Mouse (Mus musculus) testis, adult 2 months (tissue): Measurements from ENCODE around the gene Ttyh1. TPM values are rescaled to one million over a fixed set of nuclear protein-coding genes. Genes with fewer than 3 reads are reported as not detected.

ENCODE experiments used
- H3K27ac ChIP-seq: fragments of 200-500 bp; 2 replicates; pipeline ENCODE4 v1.5.1; 2012; ENCODE audit warnings: low read depth, low read length; ENCODE audit not compliant: control insufficient read depth, insufficient read depth
- H3K27me3 ChIP-seq: fragments of 200-500 bp; 2 replicates; pipeline ENCODE4 v1.6.1; 2012; ENCODE audit warnings: mild to moderate bottlenecking, low read length, moderate library complexity; ENCODE audit not compliant: control insufficient read depth, insufficient read depth
- H3K36me3 ChIP-seq: fragments of 200-500 bp; 2 replicates; pipeline ENCODE4 v1.6.1; 2012; ENCODE audit warnings: mild to moderate bottlenecking, low read length; ENCODE audit not compliant: control insufficient read depth, insufficient read depth
- H3K4me1 ChIP-seq: fragments of 200-500 bp; 2 replicates; pipeline ENCODE4 v1.6.1; 2012; ENCODE audit warnings: low read length; ENCODE audit not compliant: control insufficient read depth, insufficient read depth
- H3K4me3 ChIP-seq: fragments of 200-500 bp; 2 replicates; pipeline ENCODE4 v1.5.1; 2012; ENCODE audit warnings: low read depth, mild to moderate bottlenecking, low read length, moderate library complexity, mixed read lengths; ENCODE audit not compliant: control insufficient read depth
- CTCF ChIP-seq: fragments of 200-500 bp; IDR thresholded peaks from 2 replicates; pipeline ENCODE4 v1.5.1; 2012; ENCODE audit warnings: low read depth, mild to moderate bottlenecking, inconsistent platforms, low read length, moderate library complexity; ENCODE audit not compliant: control insufficient read depth, insufficient read depth, insufficient replicate concordance
- POLR2A ChIP-seq: fragments of 200-500 bp; IDR thresholded peaks from 2 replicates; pipeline ENCODE4 v1.6.1; 2012; ENCODE audit warnings: low read depth, mild to moderate bottlenecking, inconsistent platforms, low read length, moderate library complexity; ENCODE audit not compliant: control insufficient read depth
- polyA plus RNA-seq: library from polyadenylated mRNA; depleted of rRNA; stranded (reverse); fragments of >200 nt; gene quantifications from 2 replicates; pipeline ENCODE4 v1.2.3, GENCODE M21; 2012

Ttyh1 gene
- polyA plus RNA-seq, 1 experiment, result 70.0 TPM

DNA sequence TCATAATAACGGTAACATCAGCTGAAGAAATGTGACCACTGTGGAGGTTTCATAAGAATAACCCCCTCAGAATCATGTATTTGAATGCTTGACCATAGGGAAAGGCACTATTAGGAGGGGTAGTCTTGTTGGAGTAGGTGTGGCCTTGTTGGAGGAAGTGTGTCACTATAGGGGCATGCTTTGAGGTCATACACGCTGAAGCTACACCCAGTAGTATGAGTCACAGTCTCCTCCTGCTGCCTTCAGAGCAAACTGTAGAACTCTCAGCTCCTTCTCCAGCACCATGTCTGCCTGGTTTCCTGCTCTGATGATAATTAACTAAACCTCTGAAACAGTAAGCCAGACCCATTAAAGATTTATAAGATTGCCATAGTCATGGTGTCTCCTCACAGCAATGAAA, 20.4 kb upstream of the Ttyh1 start:
- Histone ChIP-seq H3K27me3 (no peaks in the 10 kb centered on the region), H3K4me1 (no peaks in the 10 kb centered on the region), H3K27ac (no peak overlapping the region), H3K4me3 (no peak overlapping the region; the same call in 1 of the 2 replicates), H3K36me3 (no peaks in the 10 kb centered on the region)
- TF ChIP-seq CTCF, result no peak
- TF ChIP-seq POLR2A, result no peak

DNA sequence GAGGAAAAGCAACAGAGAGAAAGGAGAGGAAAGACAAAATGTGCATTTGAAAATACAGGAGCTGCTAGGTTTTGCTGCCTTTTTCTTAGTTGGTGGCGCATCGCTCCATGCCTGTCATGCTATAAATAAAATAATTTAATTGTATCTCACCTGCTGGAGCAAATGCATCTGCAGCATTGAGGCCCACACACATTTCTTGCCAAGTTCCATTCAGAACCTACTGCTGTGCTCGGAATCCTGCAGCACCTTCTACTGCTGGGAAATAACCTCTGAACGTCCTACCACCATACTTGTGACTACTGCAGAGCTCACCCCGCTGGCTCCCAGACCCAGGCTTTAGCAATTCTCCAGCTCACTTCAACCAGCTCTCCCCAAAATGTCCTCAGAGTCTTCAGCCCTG, 18.1 kb upstream of the Ttyh1 start:
- Histone ChIP-seq H3K4me3 (no peak overlapping the region), H3K36me3 (no peaks in the 10 kb centered on the region), H3K27ac (no peak overlapping the region), H3K4me1 (no peaks in the 10 kb centered on the region), H3K27me3 (no peaks in the 10 kb centered on the region)
- TF ChIP-seq POLR2A (no peak), CTCF (no peak)

DNA sequence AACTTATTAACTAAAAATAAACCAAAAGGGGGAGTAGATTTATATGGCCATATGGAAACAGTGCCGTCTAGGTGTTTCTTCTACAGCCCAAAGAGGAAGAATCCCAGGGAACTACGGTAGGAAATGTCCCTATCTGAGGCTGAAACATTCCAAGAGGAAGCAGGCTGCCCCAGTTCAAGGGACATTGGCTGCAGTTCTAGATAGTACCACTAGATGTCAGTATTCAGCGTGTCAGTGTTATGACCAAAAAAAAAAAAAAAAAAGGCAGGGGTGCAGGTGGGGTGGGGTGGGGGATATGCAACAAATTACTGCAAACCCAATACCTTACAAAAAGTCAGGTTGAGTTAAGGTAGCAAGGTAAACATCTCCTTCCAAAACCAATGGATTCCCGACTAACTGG, 15.8 kb upstream of the Ttyh1 start:
- Histone ChIP-seq H3K36me3 (no peaks in the 10 kb centered on the region), H3K4me3 (no peak overlapping the region), H3K27me3 (no peaks in the 10 kb centered on the region), H3K27ac (no peak overlapping the region), H3K4me1 (no peaks in the 10 kb centered on the region)
- TF ChIP-seq POLR2A, result no peak
- peak; percentile 21; the same call in 1 of the 2 replicates for TF ChIP-seq CTCF

- Histone ChIP-seq H3K27ac (peak overlapping the region; percentile 78), H3K36me3 (no peaks in the 10 kb centered on the region), H3K4me3 (no peak overlapping the region), H3K4me1 (no peaks in the 10 kb centered on the region), H3K27me3 (no peaks in the 10 kb centered on the region)
- TF ChIP-seq POLR2A, result no peak
- TF ChIP-seq CTCF, result no peak
Observed at GRCm38 (mm10) chr7:4111766-4112165, 7.4 kb upstream of the Ttyh1 start.

GRCm38 (mm10) chr7:4117050-4117814, 2.0 kb upstream of the Ttyh1 start:
- Histone ChIP-seq H3K4me3 (no peak overlapping the region), H3K36me3 (no peaks in the 10 kb centered on the region), H3K27ac (no peak overlapping the region), H3K27me3 (no peaks in the 10 kb centered on the region; the same call in 1 of the 2 replicates), H3K4me1 (peaks cover 6% of the 10 kb centered on the region)
- TF ChIP-seq POLR2A (no peak), CTCF (no peak)

DNA sequence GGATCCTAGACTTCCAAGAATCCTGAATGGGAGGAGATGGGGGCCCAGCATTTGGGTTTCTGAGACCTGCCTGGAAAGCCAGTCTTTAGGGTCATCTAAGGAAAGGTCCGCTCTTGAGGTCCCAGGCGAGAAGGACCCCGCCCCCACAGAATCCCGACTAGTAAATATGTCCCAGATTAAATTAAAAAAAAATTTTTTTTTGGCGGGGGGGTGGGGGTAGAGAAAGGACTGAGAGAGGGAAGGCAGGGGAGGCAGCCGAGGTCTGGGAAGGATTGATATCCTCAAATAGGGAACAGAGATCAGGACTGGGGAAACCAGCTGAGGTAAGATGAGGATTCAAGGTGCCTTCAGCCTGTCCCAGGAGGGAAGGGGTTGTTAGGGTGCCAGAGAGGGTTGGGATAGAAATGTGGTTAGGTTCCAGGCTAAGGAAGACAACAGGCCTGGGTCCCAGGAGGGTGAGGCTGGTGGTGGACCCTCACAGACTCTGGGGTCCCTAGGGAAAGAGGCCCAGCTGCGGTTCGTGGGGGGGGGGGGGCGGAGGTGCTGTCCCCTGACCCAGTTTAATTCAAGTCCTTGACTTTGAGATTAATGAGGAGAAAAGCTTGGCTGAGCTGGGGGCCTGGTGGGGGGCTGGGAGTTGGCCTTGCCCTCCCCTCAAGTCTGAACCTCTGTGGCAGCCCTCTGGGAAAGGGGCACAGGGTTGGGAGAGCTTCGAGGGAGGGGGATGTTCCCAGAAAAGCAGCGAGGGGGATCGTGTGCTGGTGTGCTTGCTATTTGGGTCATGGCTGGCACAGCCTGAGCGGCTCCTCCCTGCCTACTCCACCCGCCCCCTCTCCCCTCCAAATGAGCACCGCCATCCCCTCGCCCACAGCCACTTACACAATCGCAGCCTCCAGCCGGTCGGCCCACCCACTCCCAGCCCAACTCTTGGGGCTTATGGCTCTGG, 1.0 kb downstream of the Ttyh1 start:
- peak overlapping the region; percentile 62 for H3K27ac ChIP-seq

More for the DNA sequence above, 1.0 kb downstream of the Ttyh1 start:
- Histone ChIP-seq H3K4me1 (peaks cover 15% of the 10 kb centered on the region), H3K4me3 (peak overlapping the region; percentile 78), H3K36me3 (no peaks in the 10 kb centered on the region), H3K27me3 (no peaks in the 10 kb centered on the region; the same call in 1 of the 2 replicates)
- TF ChIP-seq POLR2A (no peak), CTCF (no peak)
